Mouse (Mus musculus): ENCODE data around the gene Zranb1. TPM values are rescaled to one million over a fixed set of nuclear protein-coding genes. Genes with fewer than 3 reads are reported as not detected.

Zranb1 gene
- polyA plus RNA-seq, 1 experiment, result 13.6 TPM

DNA sequence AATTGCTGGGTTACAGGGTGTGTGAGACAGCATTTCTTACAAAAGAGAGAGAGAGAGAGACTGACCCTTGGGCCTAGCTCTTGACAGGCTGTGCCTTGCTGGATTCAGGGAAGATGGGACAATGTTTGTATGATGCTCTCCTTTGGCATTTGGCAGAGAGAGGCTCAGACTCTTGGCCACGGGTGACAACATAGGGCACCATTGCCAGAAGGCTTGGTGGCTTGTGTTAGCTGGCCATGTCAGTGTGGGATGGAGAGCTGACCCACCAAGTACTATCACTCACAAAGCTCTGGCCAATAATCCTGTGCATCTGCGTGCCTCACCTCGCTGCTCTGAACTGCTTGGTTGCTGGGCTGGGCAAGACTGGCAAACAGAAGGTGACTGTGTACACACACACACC lies 79.5 kb downstream of the Zranb1 start:
- Histone ChIP-seq H3K4me1 (ENCODE audit: control insufficient read depth, insufficient read depth, low read length) (peaks cover 14% of the 10 kb centered on the region), H3K27ac (ENCODE audit: insufficient read depth, low read depth, low read length) (no peak overlapping the region), H3K4me3 (ENCODE audit: insufficient read depth, low read length) (no peak overlapping the region)
- TF ChIP-seq CTCF (IDR thresholded peaks at IDR 0.05; ENCODE audit: low read depth, low read length) (no peak), POLR2A (IDR thresholded peaks at IDR 0.05; ENCODE audit: borderline replicate concordance, low read depth, low read length) (no peak)

DNA sequence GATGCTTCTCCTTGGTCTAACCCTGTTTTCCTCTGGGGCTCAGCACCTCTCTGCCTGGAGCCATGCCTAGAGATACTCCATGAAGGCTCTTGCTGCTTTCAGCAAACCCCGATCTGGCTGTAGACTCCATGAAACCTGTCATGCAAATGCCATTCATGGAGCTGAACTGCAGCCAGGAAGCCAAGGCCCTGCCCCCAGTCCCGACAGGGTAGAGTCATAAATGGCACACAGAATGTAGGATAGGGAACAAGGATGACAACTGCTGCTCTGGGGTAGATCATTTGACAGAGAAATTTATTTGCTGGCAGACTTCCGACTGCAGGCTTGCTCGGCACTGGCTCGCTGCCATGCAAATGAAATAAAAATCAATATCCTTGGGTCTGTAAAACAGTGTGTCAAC lies 80.2 kb downstream of the Zranb1 start:
- no peak overlapping the region for H3K27ac ChIP-seq (ENCODE audit: insufficient read depth, low read depth, low read length)
- no peak overlapping the region for H3K4me3 ChIP-seq (ENCODE audit: insufficient read depth, low read length)
- H3K4me1 ChIP-seq (ENCODE audit: control insufficient read depth, insufficient read depth, low read length), result peaks cover 9% of the 10 kb centered on the region
- TF ChIP-seq CTCF (IDR thresholded peaks at IDR 0.05; ENCODE audit: low read depth, low read length) (no peak), POLR2A (IDR thresholded peaks at IDR 0.05; ENCODE audit: borderline replicate concordance, low read depth, low read length) (no peak)

DNA sequence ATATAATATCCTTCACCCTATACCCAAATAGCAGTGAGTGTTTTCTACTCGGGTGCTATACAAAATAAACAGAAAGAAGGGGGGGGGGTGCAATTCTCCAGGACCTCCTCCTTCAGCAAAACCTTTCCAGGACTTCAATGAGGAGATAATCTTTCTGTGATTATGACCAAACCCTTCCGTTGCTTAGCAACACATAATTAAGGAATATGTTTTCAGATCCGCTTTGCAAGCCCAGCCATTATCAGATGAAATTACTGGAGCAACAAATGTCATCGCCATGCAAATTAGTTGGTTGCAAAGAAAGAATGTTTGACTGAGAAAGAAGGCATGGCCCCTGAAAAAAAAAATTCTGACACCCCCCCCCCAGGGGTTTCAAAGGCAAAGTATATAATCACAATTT lies 80.7 kb downstream of the Zranb1 start:
- TF ChIP-seq POLR2A (IDR thresholded peaks at IDR 0.05; ENCODE audit: borderline replicate concordance, low read depth, low read length), result no peak
- TF ChIP-seq CTCF (IDR thresholded peaks at IDR 0.05; ENCODE audit: low read depth, low read length), result no peak
- Histone ChIP-seq H3K4me3 (ENCODE audit: insufficient read depth, low read length) (no peak overlapping the region), H3K4me1 (ENCODE audit: control insufficient read depth, insufficient read depth, low read length) (peaks cover 7% of the 10 kb centered on the region; the same call in 1 of the 2 replicates), H3K27ac (ENCODE audit: insufficient read depth, low read depth, low read length) (no peak overlapping the region)

DNA sequence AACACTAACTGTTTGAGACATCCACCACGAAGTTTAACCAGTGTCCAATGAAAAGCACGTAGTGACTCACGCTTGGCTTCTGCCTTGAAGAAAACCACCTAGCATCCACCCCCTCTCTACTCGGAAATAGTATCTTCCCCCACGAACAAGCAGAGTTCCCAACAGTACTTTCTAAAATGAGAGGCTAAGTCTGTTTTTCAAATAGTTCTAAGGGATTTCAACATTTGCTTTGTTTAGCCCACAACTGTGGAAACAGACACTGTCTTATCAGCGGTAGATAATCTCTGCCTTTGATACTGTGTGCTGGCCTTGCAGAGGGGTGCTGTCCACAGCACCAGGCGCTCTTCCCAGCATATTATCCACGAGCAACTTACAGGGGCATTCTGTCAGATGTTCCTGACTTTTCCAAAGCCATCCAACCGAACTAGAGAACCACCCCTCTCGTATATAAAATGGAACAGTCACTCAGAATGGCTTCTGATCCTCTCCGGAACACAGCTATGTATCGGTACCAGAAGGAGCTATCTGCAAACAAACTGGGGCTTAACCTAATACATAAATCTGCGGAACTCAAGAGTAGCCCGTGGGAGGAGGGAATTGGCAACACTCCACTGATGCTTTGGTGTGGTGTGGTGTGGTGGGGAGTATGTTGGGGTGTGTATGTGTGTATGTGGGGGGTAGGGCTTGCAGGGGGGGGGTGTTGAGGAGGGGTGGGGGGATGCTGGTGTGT lies 81.9 kb downstream of the Zranb1 start:
- no peak overlapping the region for H3K27ac ChIP-seq (ENCODE audit: insufficient read depth, low read depth, low read length)
- H3K4me3 ChIP-seq (ENCODE audit: insufficient read depth, low read length), result no peak overlapping the region
- TF ChIP-seq POLR2A (IDR thresholded peaks at IDR 0.05; ENCODE audit: borderline replicate concordance, low read depth, low read length) (no peak), CTCF (IDR thresholded peaks at IDR 0.05; ENCODE audit: low read depth, low read length) (no peak)
- no peaks in the 10 kb centered on the region for H3K4me1 ChIP-seq (ENCODE audit: control insufficient read depth, insufficient read depth, low read length)

DNA sequence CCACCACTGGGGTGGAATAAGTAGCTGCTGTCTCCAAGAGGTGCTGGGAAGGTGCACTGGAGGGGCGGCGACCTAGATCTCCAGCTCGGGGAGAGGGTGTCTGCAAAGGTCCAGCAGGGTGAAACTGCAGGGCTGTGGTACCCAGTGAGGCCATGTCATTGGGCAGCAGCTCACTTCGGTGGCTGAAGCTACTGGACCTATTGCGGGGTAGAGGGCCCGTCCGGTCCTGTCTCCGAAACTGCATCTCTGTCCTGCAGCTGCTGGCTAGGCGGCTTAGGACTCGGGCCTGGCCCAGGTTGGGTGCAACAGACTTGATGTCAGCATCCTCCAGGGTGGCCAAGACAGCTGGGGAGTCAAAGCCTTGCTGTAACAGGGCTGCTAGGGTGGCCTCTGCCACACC lies 83.0 kb downstream of the Zranb1 start:
- Histone ChIP-seq H3K27ac (ENCODE audit: insufficient read depth, low read depth, low read length) (no peak overlapping the region), H3K4me1 (ENCODE audit: control insufficient read depth, insufficient read depth, low read length) (no peaks in the 10 kb centered on the region), H3K4me3 (ENCODE audit: insufficient read depth, low read length) (no peak overlapping the region)
- TF ChIP-seq CTCF (IDR thresholded peaks at IDR 0.05; ENCODE audit: low read depth, low read length) (no peak), POLR2A (IDR thresholded peaks at IDR 0.05; ENCODE audit: borderline replicate concordance, low read depth, low read length) (no peak)

DNA sequence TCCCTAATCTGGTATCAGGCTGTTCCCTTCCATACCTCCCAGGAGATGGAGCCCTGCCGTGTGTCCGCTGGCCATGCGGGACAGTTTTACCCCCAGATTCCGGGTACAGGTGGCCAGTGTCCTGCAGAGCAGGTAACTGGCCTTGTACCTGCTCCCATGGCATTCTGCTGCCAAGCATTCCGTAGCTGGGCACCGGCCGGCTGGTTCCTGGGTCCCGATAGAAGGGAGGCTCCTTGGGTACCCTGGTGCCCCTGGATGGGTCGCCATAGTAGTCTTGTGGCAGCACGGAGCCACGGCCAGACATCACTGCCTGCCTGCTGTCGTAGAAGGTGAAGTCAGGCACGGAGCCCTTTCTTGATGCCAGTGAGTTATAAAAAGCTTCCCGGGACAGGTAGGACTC lies 83.7 kb downstream of the Zranb1 start:
- Histone ChIP-seq H3K27ac (ENCODE audit: insufficient read depth, low read depth, low read length) (no peak overlapping the region), H3K4me3 (ENCODE audit: insufficient read depth, low read length) (no peak overlapping the region), H3K4me1 (ENCODE audit: control insufficient read depth, insufficient read depth, low read length) (no peaks in the 10 kb centered on the region; the same call in 1 of the 2 replicates)
- TF ChIP-seq POLR2A (IDR thresholded peaks at IDR 0.05; ENCODE audit: borderline replicate concordance, low read depth, low read length), result no peak

DNA sequence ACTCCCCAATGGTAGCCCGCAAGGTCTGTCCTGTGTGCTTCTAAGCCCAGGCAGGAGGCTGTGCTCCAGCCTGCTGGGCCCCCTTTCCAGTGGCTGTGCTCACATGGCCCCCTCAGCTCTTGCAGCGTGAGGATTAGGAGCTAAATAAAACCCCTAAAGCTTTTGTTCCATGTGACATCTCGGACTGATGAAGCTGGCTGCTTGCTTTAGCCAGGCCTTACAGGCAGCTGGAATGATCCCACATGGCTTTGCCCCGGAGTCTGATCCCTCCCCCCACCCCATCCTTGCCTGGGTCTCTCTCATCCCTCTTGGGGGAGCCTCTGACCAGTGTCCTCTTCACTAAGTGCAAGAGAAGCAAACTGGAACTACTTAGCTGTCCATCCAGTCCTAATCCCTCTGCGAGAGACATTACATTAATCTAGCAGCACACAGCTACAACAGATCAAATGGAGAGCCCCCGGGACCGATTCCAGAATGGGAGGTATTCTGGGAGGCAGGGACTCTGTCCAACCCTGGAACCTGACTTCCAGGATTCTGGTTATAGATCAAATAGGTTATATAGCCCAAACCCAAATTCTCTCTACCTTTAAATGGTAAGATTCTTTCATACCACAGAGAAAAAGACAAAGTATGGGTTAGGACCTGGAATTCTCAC lies 84.6 kb downstream of the Zranb1 start:
- H3K27ac ChIP-seq (ENCODE audit: insufficient read depth, low read depth, low read length), result no peak overlapping the region
- H3K4me3 ChIP-seq (ENCODE audit: insufficient read depth, low read length), result no peak overlapping the region
- TF ChIP-seq CTCF (IDR thresholded peaks at IDR 0.05; ENCODE audit: low read depth, low read length) (no peak), POLR2A (IDR thresholded peaks at IDR 0.05; ENCODE audit: borderline replicate concordance, low read depth, low read length) (no peak)
- H3K4me1 ChIP-seq (ENCODE audit: control insufficient read depth, insufficient read depth, low read length), result peaks cover 8% of the 10 kb centered on the region

DNA sequence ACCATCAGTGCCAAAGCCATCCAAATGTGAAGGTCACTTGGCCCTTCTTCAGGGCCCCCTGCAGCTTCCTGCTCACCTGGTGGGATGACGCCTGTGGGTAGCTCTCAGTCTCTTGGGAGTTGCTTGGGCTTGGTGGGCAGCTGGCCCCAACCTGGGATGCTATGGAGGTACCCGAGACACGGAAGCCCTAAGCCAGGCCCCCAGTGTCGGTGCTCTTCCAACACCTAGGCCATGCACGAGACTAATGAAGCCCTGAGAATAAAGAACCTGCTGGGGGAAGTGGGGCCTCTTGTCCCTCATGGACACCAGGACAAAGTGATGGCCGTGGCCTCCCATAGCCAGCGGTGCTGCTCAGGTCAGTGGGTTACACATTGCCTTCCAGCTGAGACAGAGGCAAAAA lies 88.0 kb downstream of the Zranb1 start:
- Histone ChIP-seq H3K27ac (ENCODE audit: insufficient read depth, low read depth, low read length) (no peak overlapping the region), H3K4me1 (ENCODE audit: control insufficient read depth, insufficient read depth, low read length) (peaks cover 9% of the 10 kb centered on the region), H3K4me3 (ENCODE audit: insufficient read depth, low read length) (no peak overlapping the region)
- no peak for TF ChIP-seq POLR2A (IDR thresholded peaks at IDR 0.05; ENCODE audit: borderline replicate concordance, low read depth, low read length)
- TF ChIP-seq CTCF (IDR thresholded peaks at IDR 0.05; ENCODE audit: low read depth, low read length), result no peak

DNA sequence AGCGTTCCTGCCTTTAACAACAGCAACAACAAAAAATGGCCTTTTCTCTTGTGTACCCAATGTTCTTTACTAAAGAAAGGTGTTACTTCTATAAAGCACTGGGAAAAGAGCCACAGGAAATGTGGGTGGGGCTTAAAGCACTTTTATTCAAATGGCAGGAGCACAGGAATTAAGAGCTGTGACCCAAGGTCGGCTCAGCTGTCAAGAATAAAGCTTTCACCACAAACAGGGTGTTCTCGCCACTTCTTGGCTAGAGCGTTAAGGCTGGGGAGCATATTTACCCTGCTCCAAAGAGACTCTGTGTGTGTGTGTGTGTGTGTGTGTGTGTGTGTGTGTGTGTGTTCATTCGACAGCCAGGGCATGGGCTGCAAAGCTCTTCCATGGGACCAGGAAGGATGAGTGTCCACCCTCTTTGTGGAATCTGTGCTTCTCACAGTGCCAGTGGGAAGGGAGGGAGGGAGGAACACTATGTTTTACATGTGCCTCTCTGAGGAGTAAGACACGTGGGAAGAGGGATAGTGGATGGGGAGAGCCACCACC lies 88.6 kb downstream of the Zranb1 start:
- no peak overlapping the region for H3K4me3 ChIP-seq (ENCODE audit: insufficient read depth, low read length)
- peaks cover 10% of the 10 kb centered on the region for H3K4me1 ChIP-seq (ENCODE audit: control insufficient read depth, insufficient read depth, low read length)
- no peak overlapping the region for H3K27ac ChIP-seq (ENCODE audit: insufficient read depth, low read depth, low read length)
- no peak for TF ChIP-seq POLR2A (IDR thresholded peaks at IDR 0.05; ENCODE audit: borderline replicate concordance, low read depth, low read length)
- TF ChIP-seq CTCF (IDR thresholded peaks at IDR 0.05; ENCODE audit: low read depth, low read length), result no peak

DNA sequence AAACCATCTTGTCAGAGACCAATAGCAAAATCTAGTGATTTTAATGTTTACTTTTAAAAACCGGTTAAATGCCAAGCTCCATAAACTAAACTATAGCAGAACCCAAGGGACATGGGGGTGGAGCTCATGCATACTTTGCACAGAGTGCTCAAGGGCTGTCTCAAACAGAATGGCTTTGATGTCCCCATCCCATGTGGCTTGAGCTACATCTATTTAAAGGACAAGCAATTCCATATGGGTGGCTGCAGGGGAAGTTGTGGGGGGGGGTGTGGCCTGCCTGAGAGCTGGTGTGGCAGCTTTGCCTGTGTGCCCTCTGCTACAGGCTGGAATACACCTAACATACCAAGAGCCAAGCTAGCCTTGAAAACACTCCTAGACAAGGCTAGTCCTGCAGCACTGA lies 93.8 kb downstream of the Zranb1 start:
- no peak overlapping the region for H3K27ac ChIP-seq (ENCODE audit: insufficient read depth, low read depth, low read length)
- H3K4me1 ChIP-seq (ENCODE audit: control insufficient read depth, insufficient read depth, low read length), result peaks cover 19% of the 10 kb centered on the region
- no peak for TF ChIP-seq CTCF (IDR thresholded peaks at IDR 0.05; ENCODE audit: low read depth, low read length)
- no peak for TF ChIP-seq POLR2A (IDR thresholded peaks at IDR 0.05; ENCODE audit: borderline replicate concordance, low read depth, low read length)
- H3K4me3 ChIP-seq (ENCODE audit: insufficient read depth, low read length), result no peak overlapping the region
